Mouse (Mus musculus) thymus, adult 2 months (tissue): ENCODE results near the gene Rpl3.

Experiments used
- CTCF ChIP-seq: fragments of 200-500 bp; IDR thresholded peaks from 2 replicates; pipeline ENCODE4 v1.5.1; 2012; ENCODE audit warnings: mild to moderate bottlenecking, control low read depth, low read length, moderate library complexity, borderline replicate concordance; ENCODE audit not compliant: control insufficient read depth, poor library complexity, insufficient read depth; ENCODE audit errors: extremely low read depth
- POLR2A ChIP-seq: fragments of 200-500 bp; IDR thresholded peaks from 2 replicates; pipeline ENCODE4 v1.6.1; 2012; ENCODE audit warnings: mild to moderate bottlenecking, low read length, control low read depth, moderate library complexity; ENCODE audit not compliant: control insufficient read depth, poor library complexity, insufficient read depth; ENCODE audit errors: extremely low read depth

GRCm38 (mm10) chr15:80062339-80062738 is 29.3 kb downstream of the Rpl3 start:
- TF ChIP-seq CTCF (no peak), POLR2A (no peak)
